Mouse (Mus musculus) kidney, adult 8-10 months (tissue): Measurements from ENCODE around the gene Zcchc9.

Experiments
- DNase-seq, 2 experiments: peaks; one replicate each; pipeline ENCODE4 v3.0.0; 2022

Zcchc9 gene

DNA sequence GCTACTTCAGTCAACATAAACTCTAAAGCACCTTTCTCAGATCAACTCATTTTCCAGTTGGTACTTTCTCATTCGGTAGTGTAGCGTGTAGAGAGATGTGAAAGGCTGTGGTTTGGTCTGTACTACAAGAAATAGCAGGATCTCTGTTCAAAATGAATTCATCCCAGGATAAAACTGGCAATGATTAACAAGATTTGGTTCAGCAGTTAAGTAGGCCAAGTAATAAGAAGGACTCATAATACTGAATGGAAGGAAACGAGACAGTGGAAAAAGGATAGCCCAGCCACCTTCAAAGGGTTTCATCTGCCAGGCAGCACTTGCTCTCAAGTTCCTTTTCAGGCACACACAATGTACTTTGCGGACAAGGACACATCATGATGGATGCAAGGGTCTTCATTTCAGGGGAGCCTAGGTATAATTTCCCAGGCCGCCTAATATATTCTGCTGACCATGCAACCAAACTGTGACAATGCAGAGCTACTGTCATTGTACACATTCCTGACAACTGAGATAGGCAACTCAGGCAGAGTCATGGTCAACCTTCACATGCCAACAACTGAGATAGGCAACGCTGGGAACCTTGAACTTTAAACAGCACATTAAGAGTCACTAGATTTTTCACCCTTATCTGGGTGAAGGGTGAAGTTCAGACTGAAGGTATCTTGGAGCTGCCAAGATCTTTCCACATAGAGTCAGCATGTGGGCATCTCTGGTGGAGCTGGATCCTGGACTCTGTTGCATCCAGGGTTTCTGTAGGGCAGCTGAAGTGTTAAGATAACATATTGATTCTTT lies 45.7 kb downstream of the Zcchc9 start:
- DNase-seq: peak; percentile 35 to 73

- DNase-seq: peak in 1 of 2 experiments; percentile 33
Measured at GRCm38 (mm10) chr13:91760302-91761050, 47.0 kb downstream of the Zcchc9 start.

DNA sequence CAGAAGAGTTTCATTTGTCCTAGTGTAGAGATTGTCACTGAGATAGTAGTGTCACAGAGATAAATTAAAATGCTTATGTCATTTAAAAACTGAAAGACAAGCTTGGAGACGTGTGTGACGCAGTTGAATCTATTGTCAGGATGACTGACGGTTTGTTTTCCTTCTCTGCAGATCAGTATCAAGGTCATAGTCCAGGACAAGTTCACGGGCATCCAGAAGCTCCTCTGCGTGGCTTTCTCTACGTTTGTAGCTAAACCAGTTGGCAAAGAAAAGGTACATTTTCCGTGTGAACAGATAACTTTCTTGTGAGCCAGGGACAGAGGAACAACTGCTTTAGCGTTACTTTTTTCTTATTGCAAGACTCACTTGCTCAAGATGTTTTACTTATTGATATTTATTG lies 47.7 kb downstream of the Zcchc9 start:
- peak; percentile 32 to 38 for DNase-seq

GRCm38 (mm10) chr13:91758316-91759048 lies 49.0 kb downstream of the Zcchc9 start:
- DNase-seq: no peak

DNA sequence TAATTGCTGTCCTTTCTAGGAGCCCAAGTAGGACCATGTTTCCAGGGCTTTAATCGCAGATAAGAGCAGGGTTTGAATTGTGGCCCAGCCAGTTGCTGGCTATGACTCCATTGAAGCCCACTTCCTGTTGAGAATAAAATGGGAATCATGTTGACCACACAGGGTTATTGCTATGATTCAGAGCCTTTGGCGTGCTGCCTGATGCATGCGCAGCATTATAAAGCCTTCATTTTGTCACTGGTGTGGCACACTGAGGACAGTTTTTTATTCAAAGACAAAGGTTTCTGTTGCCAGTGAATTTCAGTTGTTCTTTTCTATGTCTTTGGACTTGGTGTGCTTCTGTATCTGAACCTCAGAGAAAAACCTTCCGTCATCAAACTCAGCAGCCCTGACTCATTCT lies 51.3 kb downstream of the Zcchc9 start:
- DNase-seq: no peak

DNA sequence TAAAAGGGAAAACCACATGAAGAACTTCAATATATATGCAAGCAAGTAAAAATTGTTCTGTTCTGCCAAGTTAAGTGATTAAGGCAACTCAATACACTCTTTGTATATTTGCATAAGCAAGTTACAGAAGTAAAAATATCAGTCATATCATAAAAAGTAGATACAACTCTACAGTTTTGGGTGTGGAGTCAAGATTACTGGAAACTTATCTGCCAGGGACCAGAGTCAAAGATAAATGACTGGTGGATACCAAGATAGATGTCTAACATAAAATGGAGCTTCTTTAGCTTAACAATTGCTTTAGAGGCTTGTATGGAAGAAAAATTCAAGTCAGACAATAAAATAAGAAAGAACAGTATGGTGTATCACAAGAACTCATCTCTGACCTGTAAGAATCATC lies 52.7 kb downstream of the Zcchc9 start:
- no peak for DNase-seq

DNA sequence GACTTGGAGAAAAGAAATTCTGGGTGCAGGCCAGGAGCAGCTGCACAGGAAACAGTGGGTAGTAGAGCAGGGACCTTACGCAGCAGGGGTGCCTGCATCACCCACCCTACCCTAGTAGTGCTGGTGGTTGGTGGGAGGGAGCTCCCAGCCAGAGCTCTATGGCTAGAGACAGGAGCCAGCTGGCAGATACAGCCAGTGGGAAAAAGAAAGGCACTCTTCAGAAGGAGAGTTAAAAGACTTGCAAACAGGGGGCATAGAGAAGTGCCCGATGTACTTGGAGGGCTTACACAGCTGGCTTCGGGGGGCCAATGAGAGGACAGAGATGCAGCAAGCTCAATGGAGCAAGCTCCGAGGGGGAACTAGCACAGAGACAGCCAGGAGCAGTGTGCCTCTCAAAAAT lies 53.8 kb downstream of the Zcchc9 start:
- no peak for DNase-seq

GRCm38 (mm10) chr13:91749981-91750380 lies 57.5 kb downstream of the Zcchc9 start:
- peak in 1 of 2 experiments; percentile 32 for DNase-seq

- no peak for DNase-seq
Measured at GRCm38 (mm10) chr13:91748401-91748800, 59.1 kb downstream of the Zcchc9 start.
